Mouse (Mus musculus): ENCODE data around the gene Gm11595.
"Not testable (repeated sequence)": the region's sequence is repeated elsewhere in the genome, so short reads cannot be mapped to it uniquely, and the experiment has no call there.

The Gm11595 gene

DNA sequence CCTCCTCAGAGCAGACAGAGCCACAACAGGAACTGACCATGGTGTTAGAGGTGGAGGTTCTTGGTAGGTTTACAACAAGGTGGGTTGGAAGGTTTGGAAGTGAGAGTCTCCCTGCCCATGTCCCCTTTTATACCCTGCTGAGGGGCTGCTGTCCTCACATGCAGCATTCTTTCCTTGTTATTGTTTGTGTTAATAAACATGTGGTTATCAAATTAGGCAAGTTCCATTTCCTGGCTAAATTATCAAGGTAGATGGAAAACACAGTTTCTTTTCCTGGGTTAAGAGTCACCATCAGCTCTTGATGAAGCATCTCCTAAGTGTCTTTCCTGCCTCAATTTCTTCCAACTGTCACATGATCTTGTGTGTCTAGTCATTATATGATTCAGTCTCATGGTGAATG lies at the start of gene Gm11595:
Gene Gm11595, minus strand, starts transcription at position 101 of the 400 bp plus-strand sequence.
- in situ Hi-C loops (cut with MboI; ENCODE audit: low pct_unique_long_range_greater_than_20kb in 1 of 2, low sequenced_read_pairs in 2 of 2, unreplicated experiment in 1 of 2), result not testable (repeated sequence)

DNA sequence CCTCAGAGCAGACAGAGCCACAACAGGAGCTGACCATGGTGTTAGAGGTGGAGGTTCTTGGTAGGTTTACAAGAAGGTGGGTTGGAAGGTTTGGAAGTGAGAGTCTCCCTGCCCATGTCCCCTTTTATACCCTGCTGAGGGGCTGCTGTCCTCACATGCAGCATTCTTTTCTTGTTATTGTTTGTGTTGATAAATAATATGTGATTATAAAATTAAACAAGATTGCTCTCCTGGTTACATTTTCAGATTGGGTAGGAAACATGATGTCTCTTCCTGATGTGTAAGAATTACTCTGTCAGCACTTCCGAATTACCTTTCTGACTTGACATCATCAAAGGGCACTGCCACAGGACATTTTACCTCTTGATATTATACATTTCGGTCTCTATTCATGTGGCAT lies 42.9 kb upstream of the Gm11595 start, which contains the start of gene Gm11564:
Gene Gm11564, minus strand, starts transcription at position 101 of the 400 bp plus-strand sequence.
- in situ Hi-C loops (cut with MboI; ENCODE audit: low pct_unique_long_range_greater_than_20kb in 1 of 2, low sequenced_read_pairs in 2 of 2, unreplicated experiment in 1 of 2), result not testable (repeated sequence)

DNA sequence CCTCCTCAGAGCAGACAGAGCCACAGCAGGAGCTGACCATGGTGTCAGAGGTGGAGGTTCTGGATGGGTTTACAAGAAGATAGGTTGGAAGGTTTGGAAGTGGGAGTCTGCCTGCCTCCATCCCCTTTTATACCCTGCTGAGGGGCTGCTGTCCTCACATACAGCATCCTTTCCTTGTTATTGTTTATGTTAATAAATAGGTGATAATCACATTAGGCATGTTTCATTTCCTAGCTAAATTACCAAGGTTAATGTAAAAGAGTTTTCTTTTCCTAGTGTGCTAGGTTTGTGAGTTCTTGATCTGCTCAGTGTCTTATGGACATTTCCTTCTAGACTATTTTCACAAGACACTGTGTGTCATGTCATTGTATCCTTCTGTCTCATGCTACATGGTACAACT lies 37.1 kb upstream of the Gm11595 start, which contains the start of gene Krtap4-13:
Gene Krtap4-13, minus strand, starts transcription at position 101 of the 400 bp plus-strand sequence.
- in situ Hi-C loops (cut with MboI; ENCODE audit: low pct_unique_long_range_greater_than_20kb in 1 of 2, low sequenced_read_pairs in 2 of 2, unreplicated experiment in 1 of 2), result not testable (repeated sequence)

DNA sequence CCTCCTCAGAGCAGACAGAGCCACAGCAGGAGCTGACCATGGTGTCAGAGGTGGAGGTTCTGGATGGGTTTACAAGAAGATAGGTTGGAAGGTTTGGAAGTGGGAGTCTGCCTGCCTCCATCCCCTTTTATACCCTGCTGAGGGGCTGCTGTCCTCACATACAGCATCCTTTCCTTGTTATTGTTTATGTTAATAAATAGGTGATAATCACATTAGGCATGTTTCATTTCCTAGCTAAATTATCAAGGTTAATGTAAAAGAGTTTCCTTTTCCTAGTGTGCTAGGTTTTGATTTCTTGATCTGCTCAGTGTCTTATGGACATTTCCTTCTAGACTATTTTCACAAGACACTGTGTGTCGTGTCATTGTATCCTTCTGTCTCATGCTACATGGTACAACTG lies 31.6 kb upstream of the Gm11595 start, which contains the start of gene Gm11554:
Gene Gm11554, minus strand, starts transcription at position 101 of the 400 bp plus-strand sequence.
- in situ Hi-C loops (cut with MboI; ENCODE audit: low pct_unique_long_range_greater_than_20kb in 1 of 2, low sequenced_read_pairs in 2 of 2, unreplicated experiment in 1 of 2), result not testable (repeated sequence)

DNA sequence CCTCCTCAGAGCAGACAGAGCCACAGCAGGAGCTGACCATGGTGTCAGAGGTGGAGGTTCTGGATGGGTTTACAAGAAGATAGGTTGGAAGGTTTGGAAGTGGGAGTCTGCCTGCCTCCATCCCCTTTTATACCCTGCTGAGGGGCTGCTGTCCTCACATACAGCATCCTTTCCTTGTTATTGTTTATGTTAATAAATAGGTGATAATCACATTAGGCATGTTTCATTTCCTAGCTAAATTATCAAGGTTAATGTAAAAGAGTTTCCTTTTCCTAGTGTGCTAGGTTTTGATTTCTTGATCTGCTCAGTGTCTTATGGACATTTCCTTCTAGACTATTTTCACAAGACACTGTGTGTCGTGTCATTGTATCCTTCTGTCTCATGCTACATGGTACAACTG lies 26.1 kb upstream of the Gm11595 start, which contains the start of gene Gm11569:
Gene Gm11569, minus strand, starts transcription at position 101 of the 400 bp plus-strand sequence.
- in situ Hi-C loops (cut with MboI; ENCODE audit: low pct_unique_long_range_greater_than_20kb in 1 of 2, low sequenced_read_pairs in 2 of 2, unreplicated experiment in 1 of 2), result not testable (repeated sequence)

DNA sequence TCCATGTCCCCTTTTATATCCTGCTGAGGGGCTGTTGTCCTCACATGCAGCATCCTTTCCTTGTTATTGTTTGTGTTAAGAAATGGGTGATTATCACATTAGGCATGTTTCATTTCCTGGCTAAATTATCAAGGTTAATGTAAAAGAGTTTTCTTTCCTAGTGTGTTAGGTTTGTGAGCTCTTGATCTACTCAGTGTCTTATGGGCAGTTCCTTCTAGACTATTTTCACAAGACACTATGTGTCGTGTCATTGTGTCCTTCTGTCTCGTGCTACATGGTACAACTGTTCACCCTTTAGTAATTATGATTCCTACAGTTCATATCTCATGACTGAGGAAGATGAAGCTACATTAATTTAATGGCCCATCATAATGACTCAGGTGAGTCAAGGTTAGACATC lies 20.7 kb upstream of the Gm11595 start, which contains the start of gene Gm11596:
Gene Gm11596, minus strand, starts transcription at position 101 of the 400 bp plus-strand sequence.
- in situ Hi-C loops (cut with MboI; ENCODE audit: low pct_unique_long_range_greater_than_20kb in 1 of 2, low sequenced_read_pairs in 2 of 2, unreplicated experiment in 1 of 2), result no loop called here

DNA sequence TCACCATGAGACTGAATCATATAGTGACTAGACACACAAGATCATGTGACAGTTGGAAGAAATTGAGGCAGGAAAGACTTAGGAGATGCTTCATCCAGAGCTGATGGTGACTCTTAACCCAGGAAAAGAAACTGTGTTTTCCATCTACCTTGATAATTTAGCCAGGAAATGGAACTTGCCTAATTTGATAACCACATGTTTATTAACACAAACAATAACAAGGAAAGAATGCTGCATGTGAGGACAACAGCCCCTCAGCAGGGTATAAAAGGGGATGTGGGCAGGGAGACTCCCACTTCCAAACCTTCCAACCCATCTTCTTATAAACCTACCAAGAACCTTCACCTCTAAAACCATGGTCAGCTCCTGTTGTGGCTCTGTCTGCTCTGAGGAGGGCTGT lies 12.2 kb upstream of the Gm11595 start, which contains the start of gene Krtap4-9:
Gene Krtap4-9, plus strand, starts transcription at position 301 of the 400 bp plus-strand sequence.
- in situ Hi-C loops (cut with MboI; ENCODE audit: low pct_unique_long_range_greater_than_20kb in 1 of 2, low sequenced_read_pairs in 2 of 2, unreplicated experiment in 1 of 2), result not testable (repeated sequence)

DNA sequence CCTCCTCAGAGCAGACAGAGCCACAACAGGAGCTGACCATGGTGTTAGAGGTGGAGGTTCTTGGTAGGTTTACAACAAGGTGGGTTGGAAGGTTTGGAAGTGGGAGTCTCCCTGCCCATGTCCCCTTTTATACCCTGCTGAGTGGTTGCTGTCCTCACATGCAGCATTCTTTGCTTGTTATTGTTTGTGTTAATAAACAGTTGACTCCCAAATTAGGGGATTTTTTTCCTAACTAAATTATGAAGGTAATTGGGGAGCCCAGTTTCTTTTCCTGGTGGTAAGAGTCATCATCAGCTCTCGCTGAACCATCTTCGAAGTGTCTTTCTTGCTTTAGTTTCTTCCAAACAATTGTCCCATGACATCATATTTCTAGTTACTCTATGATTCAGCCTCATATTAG lies 7.9 kb upstream of the Gm11595 start, which contains the start of gene Krtap4-8:
Gene Krtap4-8, minus strand, starts transcription at position 101 of the 400 bp plus-strand sequence.
- in situ Hi-C loops (cut with MboI; ENCODE audit: low pct_unique_long_range_greater_than_20kb in 1 of 2, low sequenced_read_pairs in 2 of 2, unreplicated experiment in 1 of 2), result no loop called here

DNA sequence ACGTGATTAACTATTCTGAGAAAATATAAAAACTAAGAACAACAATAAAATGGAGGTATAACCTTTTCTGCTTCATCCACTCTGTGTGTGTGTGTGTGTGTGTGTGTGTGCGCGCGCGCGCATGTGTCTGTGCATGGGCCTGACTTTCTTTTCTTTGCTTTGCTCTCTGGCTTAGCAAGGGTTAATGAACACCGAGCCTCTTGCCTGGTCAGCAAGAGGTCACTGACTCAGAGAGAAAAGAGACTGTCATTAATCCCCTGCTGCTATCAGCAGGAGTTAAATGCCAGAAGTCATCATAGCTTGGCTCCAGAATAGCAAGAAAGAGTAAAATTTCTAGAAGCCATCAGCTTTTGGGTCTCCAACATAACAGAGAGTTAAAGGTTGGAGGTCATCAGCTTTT lies 5.7 kb upstream of the Gm11595 start:
- in situ Hi-C loops (cut with MboI; ENCODE audit: low pct_unique_long_range_greater_than_20kb in 1 of 2, low sequenced_read_pairs in 2 of 2, unreplicated experiment in 1 of 2), result no loop called here

DNA sequence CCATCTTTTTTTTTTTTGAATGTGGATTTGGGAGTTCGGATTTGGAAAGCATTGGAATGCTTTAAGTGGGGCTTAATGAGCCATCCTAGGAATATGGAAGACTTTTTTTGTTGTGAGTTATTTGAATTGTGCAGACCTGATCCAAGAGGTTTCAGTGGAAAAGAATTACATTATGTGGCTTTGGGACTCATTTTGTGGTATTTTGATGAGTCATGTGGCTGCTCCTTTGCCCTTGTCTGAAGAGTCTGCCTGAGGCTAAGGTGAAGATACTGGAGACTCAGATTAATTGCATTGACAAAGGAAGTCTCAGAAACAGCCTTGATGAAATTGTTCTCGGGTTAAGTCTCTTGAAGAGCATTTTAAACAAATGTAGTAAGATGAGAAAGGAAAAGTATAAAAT lies 4.3 kb downstream of the Gm11595 start:
- in situ Hi-C loops (cut with MboI; ENCODE audit: low pct_unique_long_range_greater_than_20kb in 1 of 2, low sequenced_read_pairs in 2 of 2, unreplicated experiment in 1 of 2), result no loop called here

DNA sequence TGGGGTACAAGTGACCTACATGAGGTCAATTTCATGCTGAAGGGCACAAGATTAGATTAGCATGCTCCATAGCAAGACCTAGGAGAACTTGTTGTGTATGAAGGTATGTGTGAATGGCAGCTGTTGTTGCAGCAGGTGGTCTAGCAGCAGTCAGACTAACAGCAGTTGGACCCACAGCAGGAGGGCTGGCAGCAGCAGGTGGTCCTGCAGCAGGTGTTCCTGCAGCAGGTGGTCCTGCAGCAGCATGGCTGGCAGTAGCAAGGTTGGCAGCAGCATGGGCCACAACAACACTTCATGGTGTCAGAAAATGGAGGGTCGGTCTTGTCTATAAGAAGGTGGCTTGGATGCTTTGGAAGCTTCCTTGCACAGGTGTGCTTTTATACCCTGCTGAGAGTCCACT lies 13.8 kb downstream of the Gm11595 start:
- in situ Hi-C loops (cut with MboI; ENCODE audit: low pct_unique_long_range_greater_than_20kb in 1 of 2, low sequenced_read_pairs in 2 of 2, unreplicated experiment in 1 of 2), result no loop called here

DNA sequence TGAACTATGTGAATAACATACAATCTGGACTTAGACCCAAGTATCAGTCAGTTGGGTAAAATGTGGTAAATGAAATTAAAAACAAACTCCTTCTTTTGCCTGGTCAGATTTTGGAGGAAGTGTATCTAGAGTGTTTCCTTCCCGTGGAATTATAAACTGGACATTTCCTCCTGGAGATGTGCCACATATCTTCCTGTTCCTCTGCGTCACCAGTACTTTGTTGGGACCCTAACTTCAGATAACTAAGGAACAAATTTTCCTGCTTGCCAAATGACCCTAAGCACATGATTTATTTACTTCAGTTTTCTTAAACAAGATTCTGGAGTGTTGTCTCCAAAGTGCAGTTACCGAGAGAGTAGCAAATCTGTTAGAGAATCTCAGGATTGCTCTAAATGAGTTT lies 28.7 kb downstream of the Gm11595 start:
- in situ Hi-C loops (cut with MboI; ENCODE audit: low pct_unique_long_range_greater_than_20kb in 1 of 2, low sequenced_read_pairs in 2 of 2, unreplicated experiment in 1 of 2), result no loop called here

DNA sequence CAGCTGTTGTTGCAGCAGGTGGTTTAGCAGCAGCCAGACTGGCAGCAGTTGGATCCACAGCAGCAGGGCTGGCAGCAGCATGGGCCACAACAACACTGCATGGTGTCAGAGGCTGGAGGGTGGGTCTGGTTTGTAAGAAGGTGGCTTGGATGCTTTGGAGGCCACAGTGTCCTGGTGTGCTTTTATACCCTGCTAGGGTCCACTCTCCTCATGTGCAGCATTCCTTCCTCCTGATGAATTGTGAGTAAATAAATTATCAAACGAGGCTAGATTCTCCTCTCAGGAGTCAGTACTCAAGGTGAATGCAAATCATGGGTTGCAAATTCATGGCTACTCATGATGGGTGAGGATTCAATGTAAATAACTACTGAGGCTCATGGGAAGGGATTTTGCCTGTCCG lies 38.5 kb downstream of the Gm11595 start, which contains the start of gene Gm14180:
Gene Gm14180, minus strand, starts transcription at position 101 of the 400 bp plus-strand sequence.
- in situ Hi-C loops (cut with MboI; ENCODE audit: low pct_unique_long_range_greater_than_20kb in 1 of 2, low sequenced_read_pairs in 2 of 2, unreplicated experiment in 1 of 2), result no loop called here

DNA sequence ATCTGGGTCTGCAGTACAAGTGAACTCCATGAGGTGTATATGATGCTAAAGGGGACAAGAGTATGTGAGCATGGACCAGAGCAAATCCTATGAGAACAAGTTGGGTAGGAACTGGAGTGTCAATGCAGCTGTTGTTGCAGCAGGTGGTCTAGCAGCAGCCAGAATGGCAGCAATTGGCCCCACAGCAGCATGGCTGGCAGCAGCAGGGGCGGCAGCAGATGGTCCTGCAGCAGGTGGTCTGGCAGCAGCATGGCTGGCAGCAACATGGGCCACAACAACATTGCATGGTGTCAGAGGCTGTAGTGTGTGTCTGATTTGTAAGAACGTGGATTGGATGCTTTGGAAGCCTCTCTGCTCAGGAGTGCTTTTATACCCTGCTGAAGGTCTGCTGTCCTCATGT lies 48.7 kb downstream of the Gm11595 start:
- in situ Hi-C loops (cut with MboI; ENCODE audit: low pct_unique_long_range_greater_than_20kb in 1 of 2, low sequenced_read_pairs in 2 of 2, unreplicated experiment in 1 of 2), result no loop called here

Measured in mouse embryonic stem cell (cell line).